Mouse (Mus musculus) ES-Bruce4 (cell line): ENCODE data around the gene Usp8.

Source experiments
- CTCF ChIP-seq: IDR thresholded peaks from one replicate; pipeline ENCODE4 v1.8.1; 2011; ENCODE audit warnings: low read depth, low read length
- POLR2A ChIP-seq: IDR thresholded peaks from one replicate; pipeline ENCODE4 v1.8.1; 2011; ENCODE audit warnings: low read length; ENCODE audit not compliant: insufficient read depth

DNA sequence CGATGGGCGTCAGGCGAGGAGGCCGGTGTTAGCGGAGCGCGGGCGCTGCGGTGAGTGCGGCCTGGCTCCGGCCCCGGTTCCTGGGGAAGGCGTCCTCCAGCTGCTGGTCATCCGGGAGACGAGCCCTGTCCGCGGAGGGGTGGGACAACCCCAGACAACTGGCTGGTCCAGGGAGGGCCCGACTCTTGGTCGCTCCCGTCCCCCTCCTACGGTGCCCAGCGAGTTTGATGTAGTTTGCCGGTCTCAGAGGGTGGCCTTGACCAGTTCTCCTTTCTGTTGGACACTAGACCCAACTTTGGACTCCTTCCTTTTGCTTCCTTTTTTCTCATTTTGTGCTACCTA is 281 bp downstream of the Usp8 start:
- no peak for TF ChIP-seq CTCF
- TF ChIP-seq POLR2A = no peak
